Mouse (Mus musculus) v-Abl transformed pro-B cells (cell line): ENCODE measurements around the gene Fxyd2.

ENCODE experiments used
- in situ Hi-C, 2 experiments: fragments of 400-800 bp; cut with MboI; formaldehyde crosslinking; loops; one replicate each; pipeline ENCODE4 v1.15.1; 2025; ENCODE audit not compliant: unreplicated experiment in 2 of 2

The Fxyd2 gene

DNA sequence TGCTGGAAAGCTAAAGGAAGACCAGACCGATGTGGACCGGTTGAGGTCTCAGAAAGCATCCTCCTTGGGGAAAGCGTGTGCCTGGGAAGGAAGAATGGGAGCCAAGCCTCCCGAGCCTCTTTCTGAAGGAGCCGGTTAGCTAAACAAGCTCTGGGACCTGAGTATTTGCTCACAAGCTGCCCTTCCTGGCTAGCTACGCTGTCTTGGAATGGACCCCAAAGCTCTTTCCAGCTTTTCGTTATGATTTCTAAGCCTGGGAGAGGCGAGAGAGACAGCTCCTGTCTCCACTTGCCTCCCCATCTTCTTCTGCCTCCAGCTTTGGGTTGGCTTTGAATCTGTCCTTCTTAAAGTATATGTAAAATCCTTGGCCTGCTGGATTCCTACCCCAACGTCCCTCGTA is 54.6 kb downstream of the Fxyd2 start:
- in situ Hi-C loops = no loop called here

DNA sequence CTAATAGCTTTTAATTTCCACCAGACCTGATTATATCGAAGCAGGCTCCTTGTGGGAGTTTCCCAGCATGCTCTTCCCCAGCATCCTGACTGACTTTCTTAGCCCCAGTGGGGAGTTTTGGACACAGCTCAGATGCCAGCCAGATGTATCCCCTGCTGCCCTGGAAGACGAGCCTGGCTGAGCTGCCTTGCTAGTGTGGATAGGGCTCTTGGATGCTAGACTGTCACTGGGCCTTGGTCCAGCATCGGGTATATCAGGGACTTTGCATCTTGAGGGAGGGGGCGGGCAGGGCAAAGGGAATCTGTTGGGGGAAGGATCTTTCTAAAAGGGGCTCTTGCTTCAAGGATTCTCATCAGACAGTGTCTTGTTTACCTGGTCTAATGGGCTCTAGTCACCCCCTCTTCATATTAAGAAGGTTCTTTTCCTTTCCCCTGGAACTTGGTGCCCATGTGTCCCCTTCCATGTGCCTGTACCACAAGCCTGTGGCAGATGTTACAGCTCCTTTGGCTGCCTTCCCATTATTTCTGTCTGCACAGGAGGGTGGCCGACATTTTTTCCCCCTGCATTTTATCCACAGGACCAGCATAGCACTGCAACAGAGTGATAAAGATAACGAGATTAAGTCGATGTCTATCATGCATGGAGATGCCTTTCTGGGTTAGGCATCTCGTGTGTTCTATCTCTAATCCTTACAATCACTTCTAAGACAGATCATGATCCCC is 55.6 kb downstream of the Fxyd2 start:
- in situ Hi-C loops = no loop called here

DNA sequence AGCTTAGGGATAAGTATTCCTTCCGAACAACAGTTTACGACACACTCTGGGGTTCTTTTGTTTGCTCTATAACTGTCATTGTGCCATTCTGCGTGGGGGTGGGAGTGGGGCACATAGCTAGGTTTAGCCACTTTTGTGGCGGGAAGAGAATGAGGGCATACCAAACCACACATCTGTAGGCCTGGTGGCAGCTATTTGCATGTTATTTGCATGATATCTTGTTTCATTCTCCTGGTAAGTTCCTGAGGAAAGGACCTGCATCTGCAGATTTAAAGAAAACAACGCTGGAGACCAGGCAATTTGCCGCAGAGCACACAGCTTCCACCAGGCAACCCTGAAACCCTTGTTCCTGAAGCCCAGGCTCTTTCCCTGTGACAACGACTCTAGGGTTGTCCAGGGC is 57.7 kb downstream of the Fxyd2 start:
- in situ Hi-C loops = no loop called here

DNA sequence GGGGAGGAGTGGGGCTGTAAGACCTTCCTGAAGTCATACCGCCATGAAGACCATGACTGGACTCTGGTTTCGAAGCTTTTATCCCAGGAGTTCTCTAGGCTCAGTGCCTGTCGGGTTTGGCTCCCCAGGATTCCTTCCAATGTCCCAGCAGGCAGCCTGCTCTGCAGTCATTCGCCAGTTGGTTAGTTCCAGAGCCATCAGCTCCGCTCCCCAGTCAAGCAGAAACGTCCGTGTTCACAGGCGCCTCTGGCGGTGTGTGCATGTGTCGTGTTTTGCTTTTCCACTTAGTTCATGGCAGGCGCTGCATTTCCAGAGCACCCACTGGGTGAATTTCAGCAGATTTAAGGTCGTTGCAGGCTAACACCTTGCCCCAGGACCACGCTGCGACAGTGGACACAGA is 58.9 kb downstream of the Fxyd2 start:
- in situ Hi-C loops = no loop called here
